Mouse (Mus musculus): ENCODE data around the gene Ccdc134. TPM values are rescaled to one million over a fixed set of nuclear protein-coding genes. Genes with fewer than 3 reads are reported as not detected.
A peak's percentile ranks its signal among the peaks of the same experiment; 100 is the strongest.
"Not testable (repeated sequence)": the region's sequence is repeated elsewhere in the genome, so short reads cannot be mapped to it uniquely, and the experiment has no call there.

The Ccdc134 gene
- 11.1 and 13.6 TPM in 2 replicates for polyA plus RNA-seq (2015; fragmentation: Nextera tagmentation; extraction: Ambion mirVana)

GRCm38 (mm10) chr15:82127426-82128374, at the start of gene Ccdc134:
Gene Ccdc134 (plus strand): TSS chr15:82127922.
- Histone ChIP-seq H3K4me2 (peak within 1 kb of the TSS; percentile 93), H3K36me3 (no peaks in the 10 kb centered on the region), H3K4me3 (replicated peaks) (peak within 1 kb of the TSS; percentile 85), H3K27me3 (replicated peaks) (no peaks in the 10 kb centered on the region), H3K27ac (replicated peaks) (peak within 1 kb of the TSS; percentile 83), H3K9me3 (replicated peaks) (no peaks in the 10 kb centered on the region), H3K9ac (replicated peaks) (peak within 1 kb of the TSS; percentile 71), H3K4me1 (peaks cover 17% of the 10 kb centered on the region)
- 1% methylated on average over 74 of the region's 74 CpGs for WGBS
- peak; percentile 99 for ATAC-seq (ENCODE audit: low FRiP score)

GRCm38 (mm10) chr15:82079883-82080282, 47.8 kb upstream of the Ccdc134 start:
- H3K36me3 ChIP-seq = no peaks in the 10 kb centered on the region
- no peak overlapping the region for H3K4me2 ChIP-seq
- H3K27ac ChIP-seq (replicated peaks) = no peak overlapping the region
- no peaks in the 10 kb centered on the region for H3K9me3 ChIP-seq (replicated peaks)
- no peak overlapping the region for H3K4me3 ChIP-seq (replicated peaks)
- H3K4me1 ChIP-seq = no peaks in the 10 kb centered on the region
- ATAC-seq (ENCODE audit: low FRiP score) = no peak
- 0 out of 2 replicates have a peak, but pooled peaks cover 1% of the 10 kb centered on the region for H3K27me3 ChIP-seq (replicated peaks)
- 66% methylated on average over 10 of the region's 10 CpGs for WGBS
- H3K9ac ChIP-seq (replicated peaks) = no peak overlapping the region

- Histone ChIP-seq H3K9ac (replicated peaks) (no peak overlapping the region), H3K27me3 (replicated peaks) (no peaks in the 10 kb centered on the region), H3K4me1 (no peaks in the 10 kb centered on the region), H3K4me2 (no peak overlapping the region), H3K9me3 (replicated peaks) (no peaks in the 10 kb centered on the region), H3K27ac (replicated peaks) (no peak overlapping the region), H3K36me3 (no peaks in the 10 kb centered on the region), H3K4me3 (replicated peaks) (no peak overlapping the region)
- 41% methylated on average over 7 of the region's 7 CpGs for WGBS
- ATAC-seq (ENCODE audit: low FRiP score) = no peak
These were observed 46.6 kb upstream of the Ccdc134 start for GRCm38 (mm10) chr15:82081161-82081560.

GRCm38 (mm10) chr15:82085606-82086005, 42.1 kb upstream of the Ccdc134 start:
- no peaks in the 10 kb centered on the region for H3K36me3 ChIP-seq
- no peak overlapping the region for H3K9ac ChIP-seq (replicated peaks)
- H3K4me1 ChIP-seq = no peaks in the 10 kb centered on the region
- 90% methylated on average over 9 of the region's 9 CpGs for WGBS
- H3K27me3 ChIP-seq (replicated peaks) = no peaks in the 10 kb centered on the region
- H3K4me2 ChIP-seq = no peak overlapping the region
- H3K4me3 ChIP-seq (replicated peaks) = no peak overlapping the region
- no peak for ATAC-seq (ENCODE audit: low FRiP score)
- no peaks in the 10 kb centered on the region for H3K9me3 ChIP-seq (replicated peaks)
- H3K27ac ChIP-seq (replicated peaks) = no peak overlapping the region

- WGBS = 85% methylated on average over 12 of the region's 12 CpGs
- no peak overlapping the region for H3K4me2 ChIP-seq
- no peaks in the 10 kb centered on the region for H3K27me3 ChIP-seq (replicated peaks)
- H3K27ac ChIP-seq (replicated peaks) = no peak overlapping the region
- no peak for ATAC-seq (ENCODE audit: low FRiP score)
- no peaks in the 10 kb centered on the region for H3K9me3 ChIP-seq (replicated peaks)
- H3K4me3 ChIP-seq (replicated peaks) = no peak overlapping the region
- H3K9ac ChIP-seq (replicated peaks) = no peak overlapping the region
- no peaks in the 10 kb centered on the region for H3K4me1 ChIP-seq
- H3K36me3 ChIP-seq = no peaks in the 10 kb centered on the region
These were observed 41.6 kb upstream of the Ccdc134 start for GRCm38 (mm10) chr15:82086131-82086530.

GRCm38 (mm10) chr15:82087266-82087665, 40.5 kb upstream of the Ccdc134 start:
- no peak for ATAC-seq (ENCODE audit: low FRiP score)
- Histone ChIP-seq H3K9me3 (replicated peaks) (no peaks in the 10 kb centered on the region), H3K4me1 (no peaks in the 10 kb centered on the region), H3K27ac (replicated peaks) (no peak overlapping the region), H3K27me3 (replicated peaks) (no peaks in the 10 kb centered on the region), H3K9ac (replicated peaks) (no peak overlapping the region), H3K4me2 (no peak overlapping the region), H3K36me3 (no peaks in the 10 kb centered on the region), H3K4me3 (replicated peaks) (no peak overlapping the region)
- 11% methylated on average over 10 of the region's 10 CpGs for WGBS

- Histone ChIP-seq H3K4me2 (no peak overlapping the region), H3K9me3 (replicated peaks) (no peaks in the 10 kb centered on the region), H3K4me3 (replicated peaks) (no peak overlapping the region), H3K36me3 (no peaks in the 10 kb centered on the region), H3K9ac (replicated peaks) (no peak overlapping the region), H3K27ac (replicated peaks) (no peak overlapping the region), H3K4me1 (no peaks in the 10 kb centered on the region), H3K27me3 (replicated peaks) (no peaks in the 10 kb centered on the region)
- WGBS = 89% methylated on average over 7 of the region's 7 CpGs
- no peak for ATAC-seq (ENCODE audit: low FRiP score)
These were observed 36.7 kb upstream of the Ccdc134 start for GRCm38 (mm10) chr15:82091061-82091460.

- Histone ChIP-seq H3K27ac (replicated peaks) (no peak overlapping the region), H3K36me3 (no peaks in the 10 kb centered on the region), H3K4me1 (0 out of 2 replicates have a peak, but pooled peaks cover 5% of the 10 kb centered on the region), H3K4me2 (no peak overlapping the region), H3K9ac (replicated peaks) (no peak overlapping the region), H3K9me3 (replicated peaks) (no peaks in the 10 kb centered on the region), H3K4me3 (replicated peaks) (no peak overlapping the region), H3K27me3 (replicated peaks) (no peaks in the 10 kb centered on the region)
- 17% methylated on average over 8 of the region's 8 CpGs for WGBS
- ATAC-seq (ENCODE audit: low FRiP score) = no peak
These were observed 20.7 kb upstream of the Ccdc134 start for GRCm38 (mm10) chr15:82106953-82107555.

GRCm38 (mm10) chr15:82120544-82120943, 7.2 kb upstream of the Ccdc134 start:
- Histone ChIP-seq H3K27ac (replicated peaks) (no peak overlapping the region), H3K4me2 (no peak overlapping the region), H3K9me3 (replicated peaks) (no peaks in the 10 kb centered on the region), H3K36me3 (no peaks in the 10 kb centered on the region), H3K9ac (replicated peaks) (no peak overlapping the region), H3K4me3 (replicated peaks) (no peak overlapping the region), H3K27me3 (replicated peaks) (no peaks in the 10 kb centered on the region), H3K4me1 (no peaks in the 10 kb centered on the region)
- no peak for ATAC-seq (ENCODE audit: low FRiP score)
- WGBS = 85% methylated on average over 8 of the region's 8 CpGs

- ATAC-seq (ENCODE audit: low FRiP score); H3K9ac ChIP-seq (replicated peaks); H3K27ac ChIP-seq (replicated peaks); H3K27me3 ChIP-seq (replicated peaks); H3K36me3 ChIP-seq; H3K9me3 ChIP-seq (replicated peaks): not testable (repeated sequence)
- Histone ChIP-seq H3K4me2 (peak overlapping the region; percentile 93), H3K4me3 (replicated peaks) (peak overlapping the region; percentile 85; the same call in 1 of the 2 replicates), H3K4me1 (peaks cover 17% of the 10 kb centered on the region)
- 81% methylated on average over 4 of the region's 4 CpGs for WGBS
These were observed 1.0 kb upstream of the Ccdc134 start for GRCm38 (mm10) chr15:82126690-82127089.

GRCm38 (mm10) chr15:82128398-82128797, 676 bp downstream of the Ccdc134 start:
- 3% methylated on average over 5 of the region's 5 CpGs for WGBS
- no peaks in the 10 kb centered on the region for H3K36me3 ChIP-seq
- peak overlapping the region; percentile 85 for H3K4me3 ChIP-seq (replicated peaks)
- peak overlapping the region; percentile 93 for H3K4me2 ChIP-seq
- H3K27me3 ChIP-seq (replicated peaks) = no peaks in the 10 kb centered on the region
- no peaks in the 10 kb centered on the region for H3K9me3 ChIP-seq (replicated peaks)
- no peak for ATAC-seq (ENCODE audit: low FRiP score)
- H3K4me1 ChIP-seq = peaks cover 17% of the 10 kb centered on the region
- peak overlapping the region; percentile 83 for H3K27ac ChIP-seq (replicated peaks)
- peak overlapping the region; percentile 71 for H3K9ac ChIP-seq (replicated peaks)

- Histone ChIP-seq H3K27me3 (replicated peaks) (no peaks in the 10 kb centered on the region), H3K4me2 (no peak overlapping the region), H3K36me3 (no peaks in the 10 kb centered on the region), H3K9me3 (replicated peaks) (no peaks in the 10 kb centered on the region), H3K4me1 (peaks cover 17% of the 10 kb centered on the region), H3K4me3 (replicated peaks) (no peak overlapping the region), H3K27ac (replicated peaks) (no peak overlapping the region), H3K9ac (replicated peaks) (no peak overlapping the region)
- no peak for ATAC-seq (ENCODE audit: low FRiP score)
- 71% methylated on average over 7 of the region's 7 CpGs for WGBS
These were observed 2.9 kb downstream of the Ccdc134 start for GRCm38 (mm10) chr15:82130599-82130998.
